Mouse (Mus musculus) lung, adult 2 months (tissue): ENCODE measurements around the gene Lingo4.
A peak's percentile ranks its signal among the peaks of the same experiment; 100 is the strongest.

Source experiments
- CTCF ChIP-seq: fragments of 200-500 bp; IDR thresholded peaks from 2 replicates; pipeline ENCODE4 v1.5.1; 2011; ENCODE audit warnings: mild to moderate bottlenecking, low read length, control low read depth; ENCODE audit not compliant: insufficient read depth
- POLR2A ChIP-seq: fragments of 200-500 bp; IDR thresholded peaks from 2 replicates; pipeline ENCODE4 v1.6.1; 2011; ENCODE audit warnings: low read depth, mild to moderate bottlenecking, control low read depth, low read length, borderline replicate concordance; ENCODE audit errors: extremely low read depth

DNA sequence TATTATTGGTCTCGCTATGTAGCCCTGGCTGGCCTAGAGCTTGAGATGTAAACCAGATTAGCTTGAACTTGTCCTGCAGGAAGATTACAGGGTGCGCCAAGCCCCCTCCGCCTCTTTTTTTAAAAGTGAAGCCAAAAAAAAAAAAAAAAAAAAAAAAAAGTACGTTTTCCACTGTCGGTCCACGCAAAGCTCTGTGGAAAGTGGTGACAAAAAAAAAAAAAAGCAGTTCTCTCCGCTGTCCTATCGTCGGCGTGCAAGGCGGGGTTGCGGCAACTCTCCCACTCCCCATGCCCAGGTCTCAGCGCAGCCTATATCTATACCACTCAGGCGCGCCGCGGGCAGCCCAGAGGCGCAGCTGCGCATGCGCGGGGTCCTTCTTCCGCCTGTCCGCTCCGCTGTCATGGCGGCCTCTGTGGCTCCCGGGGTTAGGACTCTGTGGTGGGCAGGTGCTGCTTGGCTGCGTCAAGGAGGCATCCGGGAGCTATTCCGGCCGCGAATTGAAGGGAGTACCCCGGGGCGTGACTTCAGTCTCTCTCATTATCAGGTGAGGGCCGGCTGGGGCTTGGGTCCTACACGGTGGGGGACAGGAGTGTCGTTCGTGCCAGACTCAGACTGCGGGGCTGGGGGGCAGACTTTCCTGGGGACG is 44.8 kb downstream of the Lingo4 start, which contains the start of gene Mrpl9:
- TF ChIP-seq POLR2A: peak; percentile 91
- TF ChIP-seq CTCF: no peak
